Mouse (Mus musculus): ENCODE measurements around the gene Safb2. TPM values are rescaled to one million over a fixed set of nuclear protein-coding genes. Genes with fewer than 3 reads are reported as not detected.
A peak's percentile ranks its signal among the peaks of the same experiment; 100 is the strongest.

Gene Safb2
- total RNA-seq, 2 experiments from 2014 or later: 86.3 to 97.5 TPM

GRCm38 (mm10) chr17:56545945-56546344, 38.4 kb downstream of the Safb2 start:
- intact Hi-C loops (cut with DNase I): no loop called here

GRCm38 (mm10) chr17:56544699-56545387, 39.5 kb downstream of the Safb2 start:
- DNase-seq (ENCODE audit: extremely low spot score in 1 of 2, low spot score in 2 of 2): no peak
- intact Hi-C loops (cut with DNase I): no loop called here

More at GRCm38 (mm10) chr17:56545945-56546344, 38.4 kb downstream of the Safb2 start:
- no peak for DNase-seq (ENCODE audit: extremely low spot score in 1 of 2, low spot score in 2 of 2)

GRCm38 (mm10) chr17:56543684-56544224, 40.6 kb downstream of the Safb2 start:
- DNase-seq (ENCODE audit: extremely low spot score in 1 of 2, low spot score in 2 of 2): no peak
- intact Hi-C loops (cut with DNase I): no loop called here

- no peak for DNase-seq (ENCODE audit: extremely low spot score in 1 of 2, low spot score in 2 of 2)
- intact Hi-C loops (cut with DNase I): no loop called here
These were observed 41.6 kb downstream of the Safb2 start for GRCm38 (mm10) chr17:56542736-56543135.

- intact Hi-C loops (cut with DNase I): no loop called here
- no peak for DNase-seq (ENCODE audit: extremely low spot score in 1 of 2, low spot score in 2 of 2)
These were observed 43.8 kb downstream of the Safb2 start for GRCm38 (mm10) chr17:56540562-56540975.

- no peak for DNase-seq (ENCODE audit: extremely low spot score in 1 of 2, low spot score in 2 of 2)
These were observed 46.5 kb downstream of the Safb2 start for GRCm38 (mm10) chr17:56537912-56538311.

GRCm38 (mm10) chr17:56536874-56537273, 47.5 kb downstream of the Safb2 start:
- intact Hi-C loops (cut with DNase I): no loop called here
- no peak for DNase-seq (ENCODE audit: extremely low spot score in 1 of 2, low spot score in 2 of 2)

More at GRCm38 (mm10) chr17:56537912-56538311, 46.5 kb downstream of the Safb2 start:
- intact Hi-C loops (cut with DNase I): no loop called here

GRCm38 (mm10) chr17:56536192-56536591, 48.2 kb downstream of the Safb2 start:
- DNase-seq (ENCODE audit: extremely low spot score in 1 of 2, low spot score in 2 of 2): no peak
- intact Hi-C loops (cut with DNase I): no loop called here

- intact Hi-C loops (cut with DNase I): no loop called here
- DNase-seq (ENCODE audit: extremely low spot score in 1 of 2, low spot score in 2 of 2): no peak
These were observed 59.4 kb downstream of the Safb2 start for GRCm38 (mm10) chr17:56524943-56525342.

GRCm38 (mm10) chr17:56522744-56523143, 61.6 kb downstream of the Safb2 start:
- peak in 1 of 2 experiments; percentile 19 for DNase-seq (ENCODE audit: extremely low spot score in 1 of 2, low spot score in 2 of 2)
- intact Hi-C loops (cut with DNase I): no loop called here

- intact Hi-C loops (cut with DNase I): no loop called here
- no peak for DNase-seq (ENCODE audit: extremely low spot score in 1 of 2, low spot score in 2 of 2)
These were observed 68.5 kb downstream of the Safb2 start for GRCm38 (mm10) chr17:56515690-56516410.

GRCm38 (mm10) chr17:56514916-56515315, 69.5 kb downstream of the Safb2 start:
- no peak for DNase-seq (ENCODE audit: extremely low spot score in 1 of 2, low spot score in 2 of 2)
- intact Hi-C loops (cut with DNase I): no loop called here

GRCm38 (mm10) chr17:56514330-56514729, 70.1 kb downstream of the Safb2 start:
- DNase-seq (ENCODE audit: extremely low spot score in 1 of 2, low spot score in 2 of 2): no peak
- intact Hi-C loops (cut with DNase I): no loop called here

- DNase-seq (ENCODE audit: extremely low spot score in 1 of 2, low spot score in 2 of 2): no peak
- intact Hi-C loops (cut with DNase I): no loop called here
These were observed 72.1 kb downstream of the Safb2 start, which contains the start of gene Znrf4 for GRCm38 (mm10) chr17:56512310-56512709. Gene Znrf4, minus strand, starts transcription at chr17:56512431.

- no peak for DNase-seq (ENCODE audit: extremely low spot score in 1 of 2, low spot score in 2 of 2)
- intact Hi-C loops (cut with DNase I): no loop called here
These were observed 72.7 kb downstream of the Safb2 start for GRCm38 (mm10) chr17:56511707-56512090.

GRCm38 (mm10) chr17:56510970-56511706, 73.2 kb downstream of the Safb2 start:
- DNase-seq (ENCODE audit: extremely low spot score in 1 of 2, low spot score in 2 of 2): no peak
- intact Hi-C loops (cut with DNase I): no loop called here
